Mouse (Mus musculus): ENCODE data around the gene Hspb8. TPM values are rescaled to one million over a fixed set of nuclear protein-coding genes. Genes with fewer than 3 reads are reported as not detected.

The Hspb8 gene
- total and polyA plus RNA-seq, 3 experiments = not detected

DNA sequence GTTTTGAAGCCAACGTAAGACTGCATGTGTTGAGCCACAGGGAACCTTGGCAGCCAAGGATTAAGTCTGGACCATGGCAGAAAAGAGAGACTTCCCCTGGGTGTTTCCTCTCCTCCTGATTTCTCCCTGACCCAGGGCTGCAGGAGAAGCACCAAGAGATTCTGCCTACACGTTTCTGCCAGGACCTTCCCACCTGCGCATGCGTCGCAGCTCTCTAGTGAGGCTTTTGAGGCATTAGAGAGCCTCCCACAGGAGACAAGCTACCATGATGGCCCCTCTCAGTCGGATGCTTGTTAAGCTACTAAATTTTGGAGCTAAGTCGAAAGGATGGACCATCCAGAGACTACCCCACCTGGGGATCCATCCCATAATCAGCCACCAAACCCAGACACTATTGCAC, 35.1 kb upstream of the Hspb8 start:
- H3K4me3 ChIP-seq (replicated peaks in 1 of 3; ENCODE audit: low read depth in 2 of 3, low read length in 2 of 3, poor library complexity in 1 of 3) = no peak overlapping the region
- in situ Hi-C loops (cut with MboI; ENCODE audit: low pct_ligation_motif_present, low pct_unique_long_range_greater_than_20kb, low sequenced_read_pairs) = no loop called here
- peaks cover 71% of the 10 kb centered on the region for H3K9me3 ChIP-seq (replicated peaks; ENCODE audit: low read length)
- H3K36me3 ChIP-seq (replicated peaks in 1 of 2; ENCODE audit: control insufficient read depth in 1 of 2, insufficient read depth in 1 of 2, low read length in 1 of 2) = no peaks in the 10 kb centered on the region
- no peak overlapping the region for H3K4me2 ChIP-seq (ENCODE audit: insufficient read depth, low read depth, poor library complexity, severe bottlenecking)
- no peaks in the 10 kb centered on the region for H3K79me2 ChIP-seq (replicated peaks; ENCODE audit: control insufficient read depth, extremely low read depth, insufficient read depth, poor library complexity, severe bottlenecking)
- dilution Hi-C loops (cut with MboI; ENCODE audit: extremely low pct_ligation_motif_present, extremely low pct_unique_long_range_greater_than_20kb, low sequenced_read_pairs) = no loop called here
- no peaks in the 10 kb centered on the region for H3K4me1 ChIP-seq (ENCODE audit: control insufficient read depth in 1 of 2, insufficient read depth in 2 of 2)
- DNase-seq (ENCODE audit: extremely low read depth) = no peak
- no peaks in the 10 kb centered on the region for H3K27me3 ChIP-seq (replicated peaks)
- H3K27ac ChIP-seq (ENCODE audit: insufficient read depth, low read depth) = no peak overlapping the region
- TF ChIP-seq USF1 (IDR thresholded peaks at IDR 0.05; ENCODE audit: low read depth, low read length) (no peak), ETS1 (conservative IDR thresholded peaks at IDR 0.05; ENCODE audit: low read depth, low read length) (no peak), MXI1 (IDR thresholded peaks at IDR 0.05; ENCODE audit: low read depth, low read length) (no peak), ZMIZ1 (IDR thresholded peaks at IDR 0.05; ENCODE audit: low read depth, low read length) (no peak), EP300 (IDR thresholded peaks at IDR 0.05; ENCODE audit: low read length) (no peak), GABPA (IDR thresholded peaks at IDR 0.05; ENCODE audit: insufficient replicate concordance, low read depth, low read length) (no peak), NELFE (IDR thresholded peaks at IDR 0.05; ENCODE audit: low read depth, low read length) (no peak), MAZ (IDR thresholded peaks at IDR 0.05; ENCODE audit: low read depth, low read length) (no peak), CHD1 (IDR thresholded peaks at IDR 0.05; ENCODE audit: low read depth, low read length) (no peak), TBP (conservative IDR thresholded peaks at IDR 0.05; ENCODE audit: low read depth, low read length) (no peak), RAD21 (IDR thresholded peaks at IDR 0.05; ENCODE audit: low read depth, low read length) (no peak), JUND (conservative IDR thresholded peaks at IDR 0.05; ENCODE audit: low read depth, low read length) (no peak), MAX (IDR thresholded peaks at IDR 0.05; ENCODE audit: low read length) (no peak)
- no peak overlapping the region for H3K9ac ChIP-seq (ENCODE audit: insufficient read depth, low read depth)

DNA sequence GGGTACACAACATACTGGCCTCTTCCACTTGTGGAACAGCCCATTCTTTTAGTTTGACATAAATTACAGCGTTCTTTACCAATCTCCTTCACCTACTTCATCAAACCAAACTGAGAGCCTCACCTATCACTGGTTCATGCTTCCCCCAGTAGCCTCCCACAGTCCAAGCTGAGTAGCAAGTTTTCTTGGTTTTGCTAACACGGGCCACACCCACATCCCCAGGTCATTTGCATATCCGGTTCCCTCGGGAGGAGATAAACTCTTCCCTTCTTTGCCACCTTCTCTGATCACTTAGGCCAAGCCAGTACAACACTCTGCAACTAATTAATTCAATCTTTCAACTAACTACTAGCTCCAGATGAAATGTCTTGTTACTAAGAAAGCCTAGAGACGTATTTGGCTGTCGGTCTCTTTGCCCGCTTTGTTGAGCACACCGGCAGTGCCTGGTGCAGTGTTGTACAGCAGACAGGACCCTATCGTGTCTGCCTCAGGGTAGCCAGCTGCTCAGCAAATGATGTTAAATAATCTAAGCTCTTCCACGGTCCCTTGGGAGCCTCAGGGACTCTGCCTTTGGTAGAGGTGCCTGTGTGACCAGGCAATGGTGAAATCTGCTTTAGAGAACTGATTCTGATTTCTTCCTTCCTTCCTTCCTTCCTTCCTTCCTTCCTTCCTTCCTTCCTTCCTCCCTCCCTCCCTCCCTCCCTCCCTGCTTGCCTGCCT, 34.3 kb upstream of the Hspb8 start:
- in situ Hi-C loops (cut with MboI; ENCODE audit: low pct_ligation_motif_present, low pct_unique_long_range_greater_than_20kb, low sequenced_read_pairs) = no loop called here
- H3K4me2 ChIP-seq (ENCODE audit: insufficient read depth, low read depth, poor library complexity, severe bottlenecking) = no peak overlapping the region
- peaks cover 66% of the 10 kb centered on the region for H3K9me3 ChIP-seq (replicated peaks; ENCODE audit: low read length)

More for the DNA sequence above, 34.3 kb upstream of the Hspb8 start:
- DNase-seq (ENCODE audit: extremely low read depth) = no peak
- Histone ChIP-seq H3K27ac (ENCODE audit: insufficient read depth, low read depth) (no peak overlapping the region), H3K36me3 (replicated peaks in 1 of 2; ENCODE audit: control insufficient read depth in 1 of 2, insufficient read depth in 1 of 2, low read length in 1 of 2) (no peaks in the 10 kb centered on the region), H3K27me3 (replicated peaks) (no peaks in the 10 kb centered on the region), H3K9ac (ENCODE audit: insufficient read depth, low read depth) (no peak overlapping the region), H3K4me1 (ENCODE audit: control insufficient read depth in 1 of 2, insufficient read depth in 2 of 2) (no peaks in the 10 kb centered on the region), H3K4me3 (replicated peaks in 1 of 3; ENCODE audit: low read depth in 2 of 3, low read length in 2 of 3, poor library complexity in 1 of 3) (no peak overlapping the region), H3K79me2 (replicated peaks; ENCODE audit: control insufficient read depth, extremely low read depth, insufficient read depth, poor library complexity, severe bottlenecking) (no peaks in the 10 kb centered on the region)
- dilution Hi-C loops (cut with MboI; ENCODE audit: extremely low pct_ligation_motif_present, extremely low pct_unique_long_range_greater_than_20kb, low sequenced_read_pairs) = no loop called here
- TF ChIP-seq PAX5 (IDR thresholded peaks at IDR 0.05; ENCODE audit: low read length) = no peak
- TF ChIP-seq GABPA (IDR thresholded peaks at IDR 0.05; ENCODE audit: insufficient replicate concordance, low read depth, low read length) = no peak
- TF ChIP-seq ZMIZ1 (IDR thresholded peaks at IDR 0.05; ENCODE audit: low read depth, low read length) = no peak
- no peak for TF ChIP-seq MAX (IDR thresholded peaks at IDR 0.05; ENCODE audit: low read length)
- no peak for TF ChIP-seq ETS1 (conservative IDR thresholded peaks at IDR 0.05; ENCODE audit: low read depth, low read length)
- TF ChIP-seq IRF4 (IDR thresholded peaks at IDR 0.05; ENCODE audit: low read depth, low read length) = no peak
- TF ChIP-seq RAD21 (IDR thresholded peaks at IDR 0.05; ENCODE audit: low read depth, low read length) = no peak
- no peak for TF ChIP-seq MEF2A (IDR thresholded peaks at IDR 0.05; ENCODE audit: borderline replicate concordance, low read depth, low read length)
